Mouse (Mus musculus) G1E (cell line): ENCODE results near the gene Ankfn1.

Source experiments
- CTCF ChIP-seq: IDR thresholded peaks from 2 replicates; pipeline ENCODE4 v1.5.1; 2012; ENCODE audit warnings: low read depth, low read length, inconsistent platforms, mixed read lengths
- GATA2 ChIP-seq: IDR thresholded peaks from 2 replicates; pipeline ENCODE4 v1.6.1; 2012; ENCODE audit warnings: low read depth, low read length, inconsistent platforms, borderline replicate concordance
- POLR2AphosphoS5 ChIP-seq: IDR thresholded peaks from 2 replicates; pipeline ENCODE4 v1.6.1; 2012; ENCODE audit warnings: low read depth, low read length, inconsistent platforms; ENCODE audit not compliant: insufficient replicate concordance

DNA sequence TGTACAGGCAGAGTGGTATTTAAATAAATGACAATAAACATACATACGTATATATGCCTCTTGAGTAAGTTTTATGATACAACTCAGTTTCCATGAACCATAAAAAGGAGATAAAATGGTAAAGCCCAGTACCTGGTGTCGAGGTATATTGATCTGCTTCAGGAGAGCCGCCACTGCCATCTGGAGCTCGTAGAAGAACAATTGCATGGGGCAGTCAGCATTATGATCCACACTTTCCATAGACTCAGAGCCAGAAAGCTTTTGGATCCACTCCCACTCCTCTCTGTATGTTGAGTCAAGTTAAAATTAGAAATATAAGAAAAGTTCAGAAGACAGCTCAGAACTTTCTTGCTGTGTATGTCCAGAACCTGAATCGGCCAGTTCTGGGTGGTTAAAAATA, 354.8 kb downstream of the Ankfn1 start:
- no peak for TF ChIP-seq CTCF
- TF ChIP-seq POLR2AphosphoS5, result no peak
- TF ChIP-seq GATA2, result no peak
